Mouse (Mus musculus): ENCODE measurements around the gene G3bp2.

Gene G3bp2

DNA sequence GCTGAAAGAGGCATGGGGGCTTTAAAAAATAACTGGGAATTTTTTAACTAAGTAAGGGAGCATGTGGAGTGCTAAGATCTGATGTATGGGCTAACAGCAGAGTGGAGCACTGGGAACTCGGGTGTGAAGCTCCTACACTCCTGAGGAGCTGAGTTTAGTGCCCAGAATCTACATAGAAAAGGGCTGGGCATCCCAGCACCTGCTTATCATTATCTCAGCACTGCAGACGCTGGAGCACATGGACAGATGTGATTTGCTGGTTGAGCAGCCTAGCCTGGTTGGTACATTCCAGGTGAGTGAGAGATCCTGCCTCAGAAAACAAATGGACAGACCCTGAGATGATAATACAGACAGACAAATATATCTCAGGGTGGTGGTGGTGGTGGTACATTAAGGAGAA, 73.7 kb downstream of the G3bp2 start:
- DNase-seq = no peak

DNA sequence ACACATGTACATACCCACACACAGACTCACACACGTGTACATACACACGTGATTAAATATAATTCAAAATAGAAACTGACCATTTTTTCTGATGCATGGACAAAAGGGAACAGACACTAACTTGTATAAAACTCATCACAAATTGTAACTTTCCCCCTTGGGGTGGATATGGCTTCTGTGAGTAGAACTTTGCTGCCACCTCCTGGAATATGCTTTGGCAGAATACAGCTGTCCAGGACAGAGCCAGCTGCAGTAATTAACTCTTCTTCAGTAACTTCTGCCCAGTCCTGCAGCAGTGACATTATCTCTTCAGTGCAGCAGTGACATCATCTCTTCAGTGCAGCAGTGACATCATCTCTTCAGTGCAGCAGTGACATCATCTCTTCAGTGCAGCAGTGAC, 80.5 kb downstream of the G3bp2 start:
- no peak for DNase-seq

Measured in cerebellum, postnatal 36 days (tissue).